Mouse (Mus musculus) yolk sac, embryonic 10.5 days (tissue): ENCODE measurements around the gene Stat5b.

Experiments used
- DNase-seq: peaks from one replicate; pipeline ENCODE4 v3.0.0-alpha.2; 2017; ENCODE audit warnings: low spot score

Stat5b gene

GRCm38 (mm10) chr11:100767871-100768270 lies 82.7 kb downstream of the Stat5b start:
- no peak for DNase-seq

DNA sequence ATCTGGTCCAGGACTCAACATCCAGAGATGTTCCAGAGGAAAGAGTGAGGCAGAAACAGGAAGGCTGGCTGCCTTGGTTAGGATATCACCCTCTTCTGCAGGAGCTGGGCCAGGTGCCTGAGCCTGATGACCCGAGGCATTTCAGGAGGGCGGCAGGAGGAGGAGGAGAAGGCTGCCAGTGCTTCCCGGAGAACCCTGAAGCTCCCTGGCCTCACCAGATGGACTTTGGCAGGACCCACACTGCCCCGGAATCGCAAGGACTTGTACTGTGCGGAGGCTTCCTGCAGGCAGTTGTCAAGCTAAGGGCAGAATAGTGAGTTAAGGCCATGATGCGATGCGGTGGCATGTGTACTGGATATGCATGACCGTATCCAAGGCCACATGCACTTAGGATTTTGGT lies 83.8 kb downstream of the Stat5b start:
- DNase-seq: no peak

GRCm38 (mm10) chr11:100762831-100763230 lies 87.7 kb downstream of the Stat5b start, which contains the start of gene Hcrt:
Hcrt (minus strand) TSS chr11:100762931.
- no peak for DNase-seq

GRCm38 (mm10) chr11:100761547-100762045 lies 88.9 kb downstream of the Stat5b start:
- peak; percentile 72 for DNase-seq

GRCm38 (mm10) chr11:100759611-100760233 lies 90.8 kb downstream of the Stat5b start, which contains the start of gene Kcnh4:
Kcnh4 (minus strand) TSS chr11:100759942.
- DNase-seq: no peak

DNA sequence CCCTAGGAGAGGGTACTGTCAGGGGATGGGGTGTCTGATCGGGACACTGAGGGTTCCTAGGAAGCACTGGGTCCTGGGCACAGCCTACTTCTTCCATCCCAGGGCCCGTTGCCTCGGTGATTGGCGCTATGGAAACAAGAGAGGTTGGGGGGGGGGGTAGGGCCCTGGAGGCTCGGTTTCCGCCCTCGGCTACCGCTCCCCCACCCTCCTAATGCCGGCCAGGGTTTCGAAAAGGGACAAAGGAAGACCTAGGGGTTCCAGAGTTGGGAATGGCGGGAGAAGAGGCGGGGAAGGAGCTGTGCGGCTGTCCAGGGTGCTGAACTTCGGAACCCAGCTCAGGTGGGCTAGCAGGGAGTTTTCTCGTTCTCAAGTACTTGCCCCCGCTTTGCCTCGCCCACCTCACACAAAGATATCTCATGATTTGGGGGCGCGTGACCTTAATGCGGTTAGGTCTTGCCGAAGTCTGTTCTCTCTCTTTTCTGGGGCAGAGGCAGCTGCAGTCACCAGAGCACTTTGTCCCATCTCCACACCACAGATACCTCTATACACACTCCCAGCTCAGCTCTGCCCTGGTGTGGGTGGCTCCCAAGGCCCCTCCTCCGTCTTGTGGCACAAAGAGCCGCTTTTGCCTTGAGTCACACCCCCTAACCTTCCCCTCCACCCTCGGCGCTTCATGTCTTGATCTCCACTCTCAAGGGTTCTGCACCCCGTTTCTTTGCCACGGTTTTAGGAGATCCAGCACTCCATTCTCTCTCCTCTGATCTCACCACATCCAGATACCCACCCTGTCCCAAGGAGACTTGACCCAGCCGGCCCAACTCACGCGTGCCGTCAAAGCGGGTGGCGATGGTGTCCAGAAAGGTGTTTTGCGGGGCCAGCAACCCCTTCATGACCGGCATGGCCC lies 91.6 kb downstream of the Stat5b start:
- peak; percentile 61 for DNase-seq

DNA sequence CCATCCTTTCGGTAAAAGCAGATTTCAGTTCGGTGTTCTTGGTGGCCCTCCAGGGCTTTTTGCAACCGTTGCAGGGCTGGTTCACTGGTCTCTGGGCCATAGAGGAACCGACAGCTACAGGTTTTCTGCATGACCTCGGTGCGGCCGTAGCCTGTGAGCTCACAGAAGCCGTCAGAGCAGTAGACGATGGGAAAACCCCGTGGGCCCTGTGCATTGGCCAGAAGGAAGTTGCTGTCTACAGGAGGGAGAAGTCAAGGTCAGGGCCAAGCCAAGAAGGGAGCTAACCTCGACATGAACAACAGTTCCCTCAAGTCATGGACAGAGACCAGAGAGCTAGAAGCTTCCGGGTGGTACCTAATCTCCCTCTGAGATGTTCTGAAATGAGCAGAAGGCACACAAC lies 93.0 kb downstream of the Stat5b start:
- DNase-seq: no peak

DNA sequence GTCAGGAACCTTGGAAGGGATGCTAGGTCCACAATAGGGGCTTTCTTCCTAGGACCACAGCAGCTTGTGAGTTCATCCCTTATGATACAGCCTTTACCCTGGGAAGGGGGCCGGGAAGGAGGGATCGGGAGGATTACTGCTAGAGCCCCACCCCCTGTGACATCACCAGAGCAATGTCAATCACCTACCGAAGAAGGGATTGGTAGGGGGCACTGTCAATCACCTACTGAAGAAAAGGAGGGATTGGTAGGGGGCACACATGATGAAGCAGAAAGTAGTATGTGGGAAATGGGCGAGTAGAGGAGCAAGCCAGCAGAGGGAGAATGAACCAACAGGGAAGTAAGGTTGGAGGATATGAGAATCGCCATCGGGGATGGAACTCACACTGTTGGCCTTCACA lies 94.0 kb downstream of the Stat5b start:
- DNase-seq: no peak

- DNase-seq: no peak
Measured at GRCm38 (mm10) chr11:100754693-100755057, 95.8 kb downstream of the Stat5b start.

DNA sequence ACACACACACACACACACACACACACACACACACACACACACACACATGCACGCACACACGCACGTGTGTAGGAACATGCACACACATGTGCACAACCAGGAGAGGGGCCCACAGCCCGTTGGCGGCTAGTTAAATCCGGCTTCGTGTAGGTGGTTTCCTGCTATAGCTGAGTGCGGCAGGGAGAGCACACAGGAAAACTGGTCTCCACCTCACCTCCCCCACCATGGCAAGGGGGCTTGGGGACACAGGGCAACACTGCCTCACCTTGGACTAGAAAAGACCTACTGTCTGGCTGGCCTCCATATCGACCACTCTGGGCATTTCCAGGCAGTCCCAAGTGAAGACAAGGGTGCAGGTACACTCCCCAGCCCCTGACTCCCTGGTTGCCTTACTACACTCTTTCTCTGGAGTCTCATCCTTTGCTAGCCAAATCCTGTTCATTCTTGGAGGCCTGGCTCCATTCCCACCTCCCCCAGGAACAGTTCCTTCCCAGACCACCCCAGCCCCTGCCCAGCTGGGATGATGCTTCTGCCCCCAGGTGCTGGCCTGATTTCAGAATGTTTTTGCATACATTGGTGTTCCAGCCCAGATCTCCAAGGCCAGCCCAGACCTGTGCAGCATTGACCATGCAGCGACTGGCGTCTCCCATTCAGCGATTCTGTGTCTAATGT lies 96.4 kb downstream of the Stat5b start:
- DNase-seq: no peak

DNA sequence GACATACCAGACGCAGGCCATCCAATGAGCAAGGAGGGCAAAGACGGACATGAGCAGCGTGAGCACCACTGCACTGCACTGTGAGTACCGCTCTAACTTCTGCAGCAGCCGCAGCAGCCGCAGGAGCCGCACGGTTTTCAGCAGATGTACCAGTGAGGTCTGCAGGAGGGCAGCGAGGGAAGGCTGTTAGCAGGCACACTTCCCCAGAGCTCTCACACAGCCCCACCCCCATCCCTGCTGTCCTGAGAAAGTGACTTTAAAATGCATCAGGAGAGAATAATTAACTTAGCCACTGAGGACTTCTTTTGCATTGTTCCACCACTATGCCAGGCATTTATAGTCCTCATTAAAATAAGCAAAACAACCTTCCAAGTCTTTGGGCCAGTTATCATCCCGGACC lies 98.2 kb downstream of the Stat5b start:
- DNase-seq: no peak

DNA sequence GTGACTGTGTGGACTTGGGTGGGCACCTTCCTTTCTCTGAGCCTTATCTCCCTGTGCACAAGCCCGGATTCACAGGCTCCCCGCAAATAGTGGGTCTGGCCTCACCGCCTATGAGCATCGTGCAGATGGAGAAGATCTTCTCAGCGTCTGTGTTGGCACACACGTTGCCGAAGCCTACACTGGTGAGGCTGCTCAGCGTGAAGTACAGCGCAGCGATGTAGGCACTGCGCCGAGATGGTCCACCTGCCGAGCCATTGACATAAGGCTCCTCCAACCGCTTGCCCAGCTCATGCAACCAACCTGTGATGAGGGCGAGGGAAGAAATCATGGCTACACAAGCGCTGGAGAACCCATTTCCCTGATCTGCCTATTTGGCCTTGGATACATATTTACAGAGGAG lies 100.4 kb downstream of the Stat5b start:
- no peak for DNase-seq

DNA sequence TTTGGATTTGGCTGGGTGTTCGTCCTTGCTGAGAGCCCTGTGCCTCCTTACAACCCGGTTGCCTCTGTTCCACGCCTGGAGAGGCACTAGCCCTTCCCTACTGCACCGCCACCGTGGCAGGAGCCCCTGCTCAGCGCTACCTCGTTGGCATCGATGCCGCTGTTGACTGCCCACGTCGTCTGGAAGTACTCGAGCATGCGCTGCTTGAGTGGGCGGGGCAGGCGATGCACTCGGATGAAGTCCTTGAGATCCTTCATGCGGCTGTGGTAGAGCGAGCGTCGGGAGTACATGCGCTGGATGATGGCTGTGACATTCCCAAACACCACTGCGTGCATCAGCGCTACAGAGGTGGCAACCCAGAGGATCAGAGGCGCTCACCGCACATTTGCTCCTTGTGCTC lies 101.1 kb downstream of the Stat5b start:
- DNase-seq: no peak

DNA sequence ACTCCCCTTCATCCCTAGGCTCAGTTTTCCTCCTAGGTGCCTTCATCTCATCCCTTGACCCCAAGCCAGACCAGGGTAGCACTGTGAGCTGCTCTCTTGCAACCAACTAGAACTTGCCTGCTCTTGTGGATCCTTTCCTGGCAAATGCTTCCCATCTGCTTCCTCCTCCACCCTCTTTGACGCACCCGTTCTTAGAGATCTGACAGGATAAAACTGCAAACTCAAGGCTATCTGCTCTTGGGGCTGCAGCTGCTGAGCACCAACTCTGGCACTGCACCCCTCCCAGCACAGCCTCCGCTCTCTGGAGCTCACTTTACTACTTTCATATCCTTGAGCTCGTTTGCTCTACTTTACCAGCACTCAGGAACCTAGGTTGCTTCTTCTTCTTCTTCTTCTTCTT lies 101.9 kb downstream of the Stat5b start:
- DNase-seq: no peak

- DNase-seq: no peak
Measured at GRCm38 (mm10) chr11:100747114-100747513, 103.4 kb downstream of the Stat5b start.

DNA sequence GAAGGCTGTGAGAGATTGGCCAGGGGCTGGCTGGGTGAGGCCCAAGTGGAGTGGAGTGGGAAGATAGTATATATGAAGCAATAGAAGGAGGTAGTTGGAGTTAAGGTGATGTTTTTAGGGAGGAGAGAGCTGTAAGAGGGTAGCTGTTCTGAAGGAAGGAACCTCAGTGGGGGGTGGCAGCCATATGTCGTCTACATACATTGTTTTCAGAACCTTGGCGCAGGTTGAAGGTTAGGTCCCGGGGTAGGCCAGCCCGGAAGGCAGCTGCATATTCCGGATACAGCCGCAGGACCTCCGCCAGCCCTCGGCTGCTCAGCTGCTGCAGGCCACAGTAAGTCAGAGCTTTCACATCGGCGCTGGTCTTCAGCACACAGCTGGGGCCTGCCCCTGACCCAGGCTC lies 104.0 kb downstream of the Stat5b start:
- DNase-seq: no peak

DNA sequence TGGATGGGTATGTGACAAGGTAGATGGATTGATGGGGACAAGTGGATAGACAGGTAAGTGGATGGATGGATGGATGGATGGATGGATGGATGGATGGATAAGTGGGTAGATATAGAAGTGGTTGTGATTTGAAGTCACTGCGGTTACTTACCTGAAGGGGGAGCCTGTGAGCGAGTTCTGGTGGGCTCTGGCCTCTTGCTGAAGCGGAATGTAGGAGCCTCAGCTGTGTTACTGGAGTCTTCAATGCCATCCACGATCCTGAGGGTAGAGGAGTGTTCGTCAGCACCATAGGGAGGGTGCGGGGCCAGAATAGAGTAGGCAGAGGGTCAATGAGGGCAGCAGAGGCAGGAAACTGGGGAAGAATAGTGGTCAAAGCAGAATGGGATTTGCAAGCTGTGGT lies 105.4 kb downstream of the Stat5b start:
- DNase-seq: no peak

- DNase-seq: no peak
Measured at GRCm38 (mm10) chr11:100741348-100741747, 109.2 kb downstream of the Stat5b start.

DNA sequence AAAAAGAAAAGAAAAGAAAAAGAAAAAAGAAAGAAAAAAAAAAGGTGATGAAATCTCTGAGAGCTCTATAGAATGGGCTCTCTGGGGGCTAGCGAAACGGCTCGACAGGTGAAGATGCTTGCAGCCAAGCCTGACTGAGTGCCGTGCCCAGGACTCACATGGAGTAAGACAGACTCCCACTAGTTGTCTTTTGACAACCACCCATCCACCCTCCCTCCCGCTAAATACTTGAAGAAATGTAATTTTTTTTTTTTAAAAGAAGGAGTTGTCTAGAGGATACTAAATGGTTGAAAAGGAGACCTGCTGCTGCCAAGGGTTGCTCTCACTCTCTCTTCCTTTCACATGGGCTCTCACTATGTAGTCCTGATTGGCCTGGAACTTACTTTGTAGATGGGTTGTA lies 111.8 kb downstream of the Stat5b start:
- no peak for DNase-seq

GRCm38 (mm10) chr11:100738066-100738604 lies 112.4 kb downstream of the Stat5b start, which contains the start of gene Rab5c:
Rab5c (minus strand) TSS chr11:100738215.
- peak; percentile 100 for DNase-seq

DNA sequence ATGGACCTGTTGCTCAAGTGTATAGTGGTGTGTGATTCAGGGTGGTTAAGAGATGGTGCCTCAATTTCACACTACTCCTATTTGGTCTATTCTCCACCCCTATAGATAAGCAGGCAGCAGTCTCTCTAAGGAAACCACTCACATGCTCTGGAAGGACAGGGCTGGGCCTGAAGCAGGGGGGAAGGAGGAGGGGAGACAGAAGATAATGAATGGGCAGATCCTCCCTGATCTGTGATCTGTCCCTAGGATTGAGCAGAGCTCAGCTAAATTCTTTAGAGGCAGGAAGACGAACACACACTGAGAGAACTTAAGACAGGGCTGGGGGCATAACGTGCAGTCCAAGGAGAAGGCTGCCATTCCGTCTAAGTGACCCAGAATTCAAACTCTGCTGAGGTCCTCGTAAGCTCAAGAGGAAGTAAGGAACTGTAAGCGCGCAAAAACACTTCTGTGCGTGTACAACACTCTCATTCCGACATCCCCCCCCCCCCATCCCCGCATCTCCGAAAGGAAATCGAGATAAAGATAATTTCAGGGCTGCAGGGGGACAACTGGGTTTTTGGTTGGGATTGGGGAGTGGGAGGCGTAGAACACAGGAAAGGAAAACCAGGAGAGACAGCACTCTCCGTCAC lies 113.3 kb downstream of the Stat5b start:
- DNase-seq: peak; percentile 83

DNA sequence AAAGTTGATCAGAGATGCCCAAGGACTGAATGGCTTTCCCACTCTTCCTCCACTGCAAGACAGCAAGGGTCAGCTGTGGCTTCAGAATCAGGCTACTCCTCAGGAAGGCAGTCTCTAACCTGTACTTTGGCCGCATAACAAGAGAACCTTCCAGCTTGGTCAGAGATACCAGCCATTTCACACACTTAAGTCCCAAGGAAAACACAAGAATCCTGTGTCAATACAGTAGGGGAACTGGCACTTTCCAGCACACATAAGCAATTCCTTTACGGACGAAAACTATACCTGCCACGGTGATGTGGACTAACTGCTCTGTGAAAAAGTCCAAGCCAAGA lies 113.8 kb downstream of the Stat5b start:
- peak; percentile 57 for DNase-seq
